Mouse (Mus musculus) CD4-positive, CD25-positive, alpha-beta regulatory T cell, adult 4 months (primary cell): ENCODE results near the gene Krt8. TPM values are rescaled to one million over a fixed set of nuclear protein-coding genes. Genes with fewer than 3 reads are reported as not detected.
"Not testable (repeated sequence)": the region's sequence is repeated elsewhere in the genome, so short reads cannot be mapped to it uniquely, and the experiment has no call there.

Experiments used
- ATAC-seq: one replicate; pipeline ENCODE4 v1.8.0; 2017
- polyA plus RNA-seq, 2 experiments: library from polyadenylated mRNA; unstranded; fragments of 100-300 nt; shearing (Covaris generic); gene quantifications; one replicate each; pipeline ENCODE4 v1.2.1; 2017

Krt8 gene
- polyA plus RNA-seq, 2 experiments from 2014 or later: 0.30 TPM; not detected in 1

GRCm38 (mm10) chr15:102007097-102008069, 3.1 kb upstream of the Krt8 start:
- no peak for ATAC-seq

- no peak for ATAC-seq
Observed at GRCm38 (mm10) chr15:102006317-102006716, 2.0 kb upstream of the Krt8 start.

GRCm38 (mm10) chr15:102005290-102005689, 1.0 kb upstream of the Krt8 start:
- ATAC-seq: no peak

GRCm38 (mm10) chr15:102003516-102003915, 766 bp downstream of the Krt8 start:
- no peak for ATAC-seq

- no peak for ATAC-seq
Observed at GRCm38 (mm10) chr15:102002646-102003488, 1.4 kb downstream of the Krt8 start.

- no peak for ATAC-seq
Observed at GRCm38 (mm10) chr15:101999676-102000335, 4.5 kb downstream of the Krt8 start.

GRCm38 (mm10) chr15:101999156-101999555, 5.1 kb downstream of the Krt8 start:
- no peak for ATAC-seq

GRCm38 (mm10) chr15:101996450-101997078, 7.7 kb downstream of the Krt8 start:
- not testable (repeated sequence) for ATAC-seq

- ATAC-seq: no peak
Observed at GRCm38 (mm10) chr15:101995484-101996236, 8.6 kb downstream of the Krt8 start.

- no peak for ATAC-seq
Observed at GRCm38 (mm10) chr15:101994365-101994764, 9.9 kb downstream of the Krt8 start.

- ATAC-seq: no peak
Observed at GRCm38 (mm10) chr15:101990946-101991345, 13.3 kb downstream of the Krt8 start.

GRCm38 (mm10) chr15:101988714-101989113, 15.6 kb downstream of the Krt8 start:
- ATAC-seq: no peak

GRCm38 (mm10) chr15:101988119-101988518, 16.2 kb downstream of the Krt8 start:
- ATAC-seq: peak; percentile 62

GRCm38 (mm10) chr15:101984746-101985145, 19.5 kb downstream of the Krt8 start:
- ATAC-seq: no peak

GRCm38 (mm10) chr15:101983949-101984601, 20.2 kb downstream of the Krt8 start:
- peak; percentile 85 for ATAC-seq

GRCm38 (mm10) chr15:101983315-101983948, 20.9 kb downstream of the Krt8 start:
- ATAC-seq: no peak

- ATAC-seq: no peak
Observed at GRCm38 (mm10) chr15:101980849-101981248, 23.4 kb downstream of the Krt8 start.

GRCm38 (mm10) chr15:101977043-101977726, 27.1 kb downstream of the Krt8 start:
- peak; percentile 77 for ATAC-seq

- no peak for ATAC-seq
Observed at GRCm38 (mm10) chr15:101976641-101977040, 27.6 kb downstream of the Krt8 start.

GRCm38 (mm10) chr15:101976023-101976422, 28.3 kb downstream of the Krt8 start:
- ATAC-seq: no peak
